In genomic region chr19:5625311-5625710, GRCm38 (mm10) we compare ENCODE assay signal across 17 mouse cellular contexts.
"Had no signal": no experiment of that assay in that cellular context is flagged by ENCODE, and none has a peak within 500 bp of the region (broad histone marks: within the 10 kb centered on the region; RNA-seq: fewer than 3 reads in every experiment).

No protein-coding gene starts in this region.

- DNase-seq: gastrocnemius, adult 2 months; gastrocnemius, postnatal 10 days; gastrocnemius, postnatal 25 days; heart, adult 18-20 months; heart, postnatal 14 days; heart, postnatal 36 days; kidney, adult 11 months; kidney, adult 2 months; kidney, adult 9 months; kidney, postnatal 14 days; kidney, postnatal 36 days; layer of hippocampus, adult 9-11 months; layer of hippocampus, postnatal 36 days; left cerebral cortex, postnatal 4 days had no signal

- ATAC-seq: hindbrain, postnatal 0 days; intestine, embryonic 16.5 days; liver, embryonic 12.5 days had no signal
